Mouse (Mus musculus): ENCODE measurements around the gene Abcb9. TPM values are rescaled to one million over a fixed set of nuclear protein-coding genes. Genes with fewer than 3 reads are reported as not detected.

Abcb9 gene
- polyA plus RNA-seq, 1 experiment from 2014 or later = 12.8 TPM

GRCm38 (mm10) chr5:124025587-124026441 is 69.8 kb downstream of the Abcb9 start:
- no peaks in the 10 kb centered on the region for H3K27me3 ChIP-seq (ENCODE audit: control insufficient read depth, insufficient read depth, low read length)
- WGBS = 87% methylated on average over 15 of the region's 15 CpGs
- no peak for ATAC-seq (ENCODE audit: low read depth)
- no peak overlapping the region for H3K4me2 ChIP-seq (ENCODE audit: low read depth, low read length)
- H3K4me1 ChIP-seq (ENCODE audit: control insufficient read depth, insufficient read depth, low read length) = peaks cover 59% of the 10 kb centered on the region
- H3K27ac ChIP-seq (ENCODE audit: low read depth, low read length) = peak overlapping the region; percentile 66
- no peaks in the 10 kb centered on the region; the same call in 1 of the 2 replicates for H3K36me3 ChIP-seq (ENCODE audit: control insufficient read depth, insufficient read depth, low read length)
- H3K4me3 ChIP-seq (ENCODE audit: low read depth, low read length) = no peak overlapping the region
- no peak overlapping the region for H3K9ac ChIP-seq (replicated peaks; ENCODE audit: low read depth, low read length)
- no peaks in the 10 kb centered on the region for H3K9me3 ChIP-seq (ENCODE audit: control insufficient read depth, low read length)

GRCm38 (mm10) chr5:124025146-124025545 is 70.5 kb downstream of the Abcb9 start:
- no peak for ATAC-seq (ENCODE audit: low read depth)
- no peak overlapping the region for H3K4me2 ChIP-seq (ENCODE audit: low read depth, low read length)

DNA sequence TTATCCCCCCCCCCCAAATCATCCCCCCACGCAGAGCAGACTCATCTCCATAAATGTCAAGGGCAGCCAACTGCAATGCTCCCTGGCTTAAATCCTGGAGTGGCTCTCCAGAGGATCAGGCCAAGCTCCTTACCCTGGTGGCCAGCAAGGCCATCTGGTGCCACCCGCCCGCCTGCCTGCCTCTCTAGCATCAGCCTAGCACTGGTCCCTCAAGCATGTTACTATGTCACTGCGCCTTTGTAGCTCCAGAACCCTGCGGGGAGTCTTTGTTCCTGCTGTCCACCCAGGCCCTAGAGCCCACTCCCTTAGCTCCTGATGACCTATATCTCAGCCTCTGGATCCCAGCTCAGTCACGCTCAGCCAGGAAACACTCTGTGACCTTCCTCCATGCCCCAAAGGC is 70.9 kb downstream of the Abcb9 start:
- H3K4me2 ChIP-seq (ENCODE audit: low read depth, low read length) = no peak overlapping the region; the same call in 1 of the 2 replicates
- peak overlapping the region; percentile 66 for H3K27ac ChIP-seq (ENCODE audit: low read depth, low read length)
- WGBS = 38% methylated on average over 6 of the region's 6 CpGs
- H3K36me3 ChIP-seq (ENCODE audit: control insufficient read depth, insufficient read depth, low read length) = no peaks in the 10 kb centered on the region; the same call in 1 of the 2 replicates
- H3K9me3 ChIP-seq (ENCODE audit: control insufficient read depth, low read length) = no peaks in the 10 kb centered on the region
- H3K4me1 ChIP-seq (ENCODE audit: control insufficient read depth, insufficient read depth, low read length) = peaks cover 55% of the 10 kb centered on the region
- ATAC-seq (ENCODE audit: low read depth) = peak; percentile 36; the same call in 1 of the 2 replicates
- no peaks in the 10 kb centered on the region for H3K27me3 ChIP-seq (ENCODE audit: control insufficient read depth, insufficient read depth, low read length)
- H3K9ac ChIP-seq (replicated peaks; ENCODE audit: low read depth, low read length) = 0 out of 2 replicates have a peak overlapping the region, but pooled peaks have one; percentile 21
- no peak overlapping the region for H3K4me3 ChIP-seq (ENCODE audit: low read depth, low read length)

More at GRCm38 (mm10) chr5:124025146-124025545, 70.5 kb downstream of the Abcb9 start:
- Histone ChIP-seq H3K4me1 (ENCODE audit: control insufficient read depth, insufficient read depth, low read length) (peaks cover 57% of the 10 kb centered on the region), H3K9me3 (ENCODE audit: control insufficient read depth, low read length) (no peaks in the 10 kb centered on the region), H3K4me3 (ENCODE audit: low read depth, low read length) (no peak overlapping the region), H3K36me3 (ENCODE audit: control insufficient read depth, insufficient read depth, low read length) (no peaks in the 10 kb centered on the region; the same call in 1 of the 2 replicates), H3K27ac (ENCODE audit: low read depth, low read length) (peak overlapping the region; percentile 66), H3K9ac (replicated peaks; ENCODE audit: low read depth, low read length) (0 out of 2 replicates have a peak overlapping the region, but pooled peaks have one; percentile 21), H3K27me3 (ENCODE audit: control insufficient read depth, insufficient read depth, low read length) (no peaks in the 10 kb centered on the region)
- WGBS = 32% methylated on average over 9 of the region's 9 CpGs

GRCm38 (mm10) chr5:124022365-124022764 is 73.2 kb downstream of the Abcb9 start:
- ATAC-seq (ENCODE audit: low read depth) = no peak
- Histone ChIP-seq H3K9ac (replicated peaks; ENCODE audit: low read depth, low read length) (no peak overlapping the region), H3K27ac (ENCODE audit: low read depth, low read length) (no peak overlapping the region), H3K4me2 (ENCODE audit: low read depth, low read length) (no peak overlapping the region), H3K9me3 (ENCODE audit: control insufficient read depth, low read length) (no peaks in the 10 kb centered on the region), H3K4me3 (ENCODE audit: low read depth, low read length) (no peak overlapping the region), H3K36me3 (ENCODE audit: control insufficient read depth, insufficient read depth, low read length) (no peaks in the 10 kb centered on the region; the same call in 1 of the 2 replicates), H3K4me1 (ENCODE audit: control insufficient read depth, insufficient read depth, low read length) (peaks cover 50% of the 10 kb centered on the region), H3K27me3 (ENCODE audit: control insufficient read depth, insufficient read depth, low read length) (no peaks in the 10 kb centered on the region)
- WGBS = 96% methylated on average over 7 of the region's 7 CpGs

DNA sequence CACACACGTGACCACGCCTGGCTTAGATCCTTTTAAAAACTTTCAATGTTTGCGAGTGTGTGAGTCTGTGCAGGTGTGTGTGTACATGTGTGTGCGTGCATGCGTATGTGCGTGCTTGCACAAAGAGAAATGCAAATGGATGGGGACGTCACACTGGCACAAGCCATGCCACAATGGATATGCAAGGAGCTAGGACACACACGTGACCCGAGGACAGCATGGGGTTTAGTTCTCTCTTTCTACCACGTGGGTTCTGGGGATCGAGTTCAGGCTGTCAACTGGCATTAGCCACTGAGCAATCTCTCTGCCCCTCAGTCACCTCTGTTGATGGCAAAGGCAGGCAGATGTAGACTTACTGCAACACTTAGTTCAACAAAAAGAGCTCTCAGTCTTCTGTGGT is 73.9 kb downstream of the Abcb9 start:
- H3K27me3 ChIP-seq (ENCODE audit: control insufficient read depth, insufficient read depth, low read length) = no peaks in the 10 kb centered on the region
- 83% methylated on average over 11 of the region's 11 CpGs for WGBS
- H3K4me1 ChIP-seq (ENCODE audit: control insufficient read depth, insufficient read depth, low read length) = peaks cover 55% of the 10 kb centered on the region
- no peak overlapping the region for H3K27ac ChIP-seq (ENCODE audit: low read depth, low read length)
- H3K36me3 ChIP-seq (ENCODE audit: control insufficient read depth, insufficient read depth, low read length) = no peaks in the 10 kb centered on the region; the same call in 1 of the 2 replicates
- ATAC-seq (ENCODE audit: low read depth) = no peak
- no peak overlapping the region for H3K9ac ChIP-seq (replicated peaks; ENCODE audit: low read depth, low read length)
- no peaks in the 10 kb centered on the region for H3K9me3 ChIP-seq (ENCODE audit: control insufficient read depth, low read length)
- H3K4me3 ChIP-seq (ENCODE audit: low read depth, low read length) = no peak overlapping the region
- no peak overlapping the region for H3K4me2 ChIP-seq (ENCODE audit: low read depth, low read length)

DNA sequence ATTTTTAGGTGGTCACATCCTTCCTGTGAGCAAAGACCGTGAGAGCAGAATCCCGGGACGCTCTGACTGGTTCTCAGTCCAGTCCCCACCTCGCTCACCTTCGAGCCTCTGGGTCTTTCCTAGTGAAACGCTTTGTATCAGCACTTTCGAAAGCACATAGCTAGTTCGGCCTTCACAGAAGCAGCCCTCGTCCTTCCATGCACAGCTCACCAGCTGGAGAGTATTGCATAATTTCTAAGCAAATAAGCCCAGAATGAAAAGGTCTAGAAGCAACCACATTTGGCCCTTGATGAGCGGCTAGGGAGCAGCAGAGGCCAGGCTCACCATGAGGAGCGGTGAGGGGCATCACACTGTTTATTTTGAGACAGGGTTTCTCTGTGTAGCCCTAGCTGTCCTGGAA is 74.5 kb downstream of the Abcb9 start:
- H3K9ac ChIP-seq (replicated peaks; ENCODE audit: low read depth, low read length) = no peak overlapping the region
- peaks cover 55% of the 10 kb centered on the region for H3K4me1 ChIP-seq (ENCODE audit: control insufficient read depth, insufficient read depth, low read length)
- no peak overlapping the region for H3K4me3 ChIP-seq (ENCODE audit: low read depth, low read length)
- no peaks in the 10 kb centered on the region for H3K9me3 ChIP-seq (ENCODE audit: control insufficient read depth, low read length)
- H3K4me2 ChIP-seq (ENCODE audit: low read depth, low read length) = no peak overlapping the region
- H3K27ac ChIP-seq (ENCODE audit: low read depth, low read length) = no peak overlapping the region
- no peaks in the 10 kb centered on the region; the same call in 1 of the 2 replicates for H3K36me3 ChIP-seq (ENCODE audit: control insufficient read depth, insufficient read depth, low read length)
- no peak for ATAC-seq (ENCODE audit: low read depth)
- 92% methylated on average over 11 of the region's 11 CpGs for WGBS
- H3K27me3 ChIP-seq (ENCODE audit: control insufficient read depth, insufficient read depth, low read length) = no peaks in the 10 kb centered on the region

DNA sequence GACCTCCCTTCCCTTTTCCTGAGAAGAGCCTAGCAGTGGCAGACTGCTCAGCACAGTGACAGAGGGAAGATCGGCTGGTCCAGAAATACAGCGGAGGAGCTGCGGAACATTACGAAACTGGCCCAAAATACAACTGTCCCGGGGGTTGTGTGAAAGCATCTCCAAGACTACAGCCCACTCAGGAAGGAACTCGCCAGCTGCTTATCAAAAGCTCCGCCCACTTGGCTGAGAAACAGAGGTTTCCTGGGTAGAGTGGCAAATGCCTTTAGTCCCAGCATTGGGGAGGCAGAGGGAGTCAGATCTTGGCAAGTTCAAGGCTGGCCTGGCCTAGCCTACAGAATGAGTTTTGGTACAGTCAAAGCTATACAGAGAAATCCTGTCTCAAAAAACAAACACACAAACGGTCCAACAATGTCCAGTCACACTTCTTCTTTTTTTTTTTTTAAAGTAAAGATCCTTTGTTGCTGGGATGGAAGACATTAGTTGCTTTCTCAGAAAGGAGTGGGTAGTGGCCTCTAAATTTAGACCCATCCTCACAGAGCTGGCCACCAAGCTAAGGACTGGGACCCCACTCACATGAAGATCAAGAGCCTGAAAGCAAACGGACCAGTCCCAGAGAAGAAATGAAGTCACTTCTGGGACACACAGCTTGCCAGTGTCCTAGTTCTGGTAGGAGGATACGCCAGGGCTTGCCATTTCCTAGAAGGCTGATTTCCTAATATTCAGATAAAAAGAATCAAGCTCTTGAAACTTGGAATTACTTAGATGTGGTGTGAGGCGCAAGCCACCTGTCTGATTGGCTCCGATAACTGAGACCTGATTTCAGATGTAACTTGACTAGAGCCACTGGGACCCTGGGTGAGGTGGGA is 76.0 kb downstream of the Abcb9 start:
- H3K9me3 ChIP-seq (ENCODE audit: control insufficient read depth, low read length) = no peaks in the 10 kb centered on the region
- H3K27ac ChIP-seq (ENCODE audit: low read depth, low read length) = peak overlapping the region; percentile 60
- H3K9ac ChIP-seq (replicated peaks; ENCODE audit: low read depth, low read length) = no peak overlapping the region
- H3K4me2 ChIP-seq (ENCODE audit: low read depth, low read length) = no peak overlapping the region
- 62% methylated on average over 12 of the region's 12 CpGs for WGBS
- H3K4me1 ChIP-seq (ENCODE audit: control insufficient read depth, insufficient read depth, low read length) = peaks cover 44% of the 10 kb centered on the region
- no peak overlapping the region for H3K4me3 ChIP-seq (ENCODE audit: low read depth, low read length)
- H3K27me3 ChIP-seq (ENCODE audit: control insufficient read depth, insufficient read depth, low read length) = no peaks in the 10 kb centered on the region
- peak; percentile 59; the same call in 1 of the 2 replicates for ATAC-seq (ENCODE audit: low read depth)
- H3K36me3 ChIP-seq (ENCODE audit: control insufficient read depth, insufficient read depth, low read length) = no peaks in the 10 kb centered on the region

DNA sequence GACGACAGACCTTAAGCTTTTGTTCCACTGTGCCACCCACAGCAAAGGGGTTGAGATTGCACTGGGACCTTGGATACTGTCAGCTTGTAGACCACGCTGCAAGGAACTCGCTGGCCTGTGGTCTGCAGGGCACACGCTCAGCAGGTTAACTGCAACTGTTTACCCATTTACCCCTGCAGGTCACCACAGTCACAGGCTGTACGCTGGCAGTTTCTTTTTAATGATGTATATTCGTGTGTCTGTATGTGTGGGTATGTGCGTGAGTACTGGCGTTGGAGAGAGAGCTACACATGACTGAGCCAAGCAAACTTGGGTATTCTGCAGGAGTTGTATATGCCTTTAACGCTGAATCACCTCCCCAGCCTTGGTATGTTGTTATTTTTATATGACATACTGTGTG is 76.9 kb downstream of the Abcb9 start:
- no peaks in the 10 kb centered on the region for H3K27me3 ChIP-seq (ENCODE audit: control insufficient read depth, insufficient read depth, low read length)
- H3K4me3 ChIP-seq (ENCODE audit: low read depth, low read length) = no peak overlapping the region
- no peak overlapping the region for H3K4me2 ChIP-seq (ENCODE audit: low read depth, low read length)
- H3K27ac ChIP-seq (ENCODE audit: low read depth, low read length) = no peak overlapping the region; the same call in 1 of the 2 replicates
- H3K4me1 ChIP-seq (ENCODE audit: control insufficient read depth, insufficient read depth, low read length) = peaks cover 44% of the 10 kb centered on the region
- H3K9me3 ChIP-seq (ENCODE audit: control insufficient read depth, low read length) = no peaks in the 10 kb centered on the region
- 81% methylated on average over 9 of the region's 9 CpGs for WGBS
- ATAC-seq (ENCODE audit: low read depth) = no peak
- H3K36me3 ChIP-seq (ENCODE audit: control insufficient read depth, insufficient read depth, low read length) = no peaks in the 10 kb centered on the region
- H3K9ac ChIP-seq (replicated peaks; ENCODE audit: low read depth, low read length) = no peak overlapping the region
